Mouse (Mus musculus) ovary, postnatal 10 days (tissue): ENCODE measurements around the gene Ttc28.

Experiments
- DNase-seq: peaks from one replicate; pipeline ENCODE4 v3.0.0; 2022; ENCODE audit warnings: low spot score

Ttc28 gene

DNA sequence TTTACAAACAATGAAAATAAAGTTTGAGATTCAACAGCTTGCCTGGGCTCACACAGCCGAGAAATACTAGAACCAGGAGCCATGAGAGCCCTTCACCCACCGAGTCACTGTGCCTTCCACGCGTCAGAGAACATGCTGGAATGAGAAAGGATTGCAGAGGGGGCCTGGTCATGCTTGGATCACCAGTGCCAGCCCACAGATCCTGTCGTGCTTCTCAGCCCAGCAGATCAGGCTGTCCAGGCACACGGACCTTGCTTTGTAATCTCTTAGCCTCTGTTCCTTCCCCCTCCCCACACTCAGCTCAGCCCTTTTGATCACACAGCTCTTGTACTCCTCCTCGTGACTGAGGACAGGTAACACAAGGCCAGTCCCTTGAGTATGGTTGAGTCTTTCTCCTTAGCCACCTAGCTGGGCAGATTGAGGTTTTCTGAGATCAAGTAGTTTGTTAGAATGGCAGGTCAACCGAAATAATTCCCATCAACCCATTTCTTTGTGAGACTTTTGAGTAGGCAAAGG, 334.4 kb downstream of the Ttc28 start:
- DNase-seq: no peak

- no peak for DNase-seq
Measured at GRCm38 (mm10) chr5:111214890-111215289, 335.3 kb downstream of the Ttc28 start.

GRCm38 (mm10) chr5:111215722-111216121, 336.1 kb downstream of the Ttc28 start:
- no peak for DNase-seq

- DNase-seq: no peak
Measured at GRCm38 (mm10) chr5:111216166-111216565, 336.6 kb downstream of the Ttc28 start.

- no peak for DNase-seq
Measured at GRCm38 (mm10) chr5:111217447-111218110, 338.0 kb downstream of the Ttc28 start.

- no peak for DNase-seq
Measured at GRCm38 (mm10) chr5:111218111-111218891, 338.7 kb downstream of the Ttc28 start.

- no peak for DNase-seq
Measured at GRCm38 (mm10) chr5:111218998-111219397, 339.4 kb downstream of the Ttc28 start.

DNA sequence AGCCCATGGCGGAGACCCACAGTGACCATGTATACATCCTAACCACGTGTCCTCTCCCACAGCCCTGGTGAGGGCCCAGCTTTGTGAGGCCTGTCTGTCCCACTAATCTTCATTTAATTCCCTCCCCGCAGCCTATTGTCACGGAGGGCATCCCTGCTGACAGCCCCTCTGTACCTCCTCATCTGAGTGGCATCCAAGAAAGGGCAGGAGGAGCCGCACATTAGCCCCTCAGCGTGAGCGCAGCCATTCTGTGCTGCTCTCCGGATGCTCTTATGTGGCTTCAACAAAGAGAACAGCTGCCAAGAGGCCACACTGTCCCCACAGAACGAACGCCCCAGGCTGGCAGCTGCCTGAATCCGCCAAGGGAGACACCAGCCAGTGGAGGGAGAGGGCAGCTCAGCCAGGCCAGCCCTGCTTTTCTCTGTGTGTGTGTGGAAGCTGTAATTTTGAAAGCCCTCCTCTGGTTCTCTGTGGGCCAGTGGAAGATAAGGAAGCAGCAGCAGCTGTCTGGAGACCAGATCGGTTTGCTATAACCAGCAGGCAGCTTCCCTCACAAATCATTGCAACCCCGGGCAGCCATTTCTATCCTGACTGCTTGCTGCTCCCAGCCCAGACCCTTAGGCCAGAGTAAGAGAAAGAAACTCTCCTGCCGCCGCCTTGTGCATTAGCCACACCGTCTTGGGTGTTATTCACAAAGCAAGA, 341.2 kb downstream of the Ttc28 start:
- no peak for DNase-seq

GRCm38 (mm10) chr5:111222820-111223219, 343.2 kb downstream of the Ttc28 start:
- no peak for DNase-seq

DNA sequence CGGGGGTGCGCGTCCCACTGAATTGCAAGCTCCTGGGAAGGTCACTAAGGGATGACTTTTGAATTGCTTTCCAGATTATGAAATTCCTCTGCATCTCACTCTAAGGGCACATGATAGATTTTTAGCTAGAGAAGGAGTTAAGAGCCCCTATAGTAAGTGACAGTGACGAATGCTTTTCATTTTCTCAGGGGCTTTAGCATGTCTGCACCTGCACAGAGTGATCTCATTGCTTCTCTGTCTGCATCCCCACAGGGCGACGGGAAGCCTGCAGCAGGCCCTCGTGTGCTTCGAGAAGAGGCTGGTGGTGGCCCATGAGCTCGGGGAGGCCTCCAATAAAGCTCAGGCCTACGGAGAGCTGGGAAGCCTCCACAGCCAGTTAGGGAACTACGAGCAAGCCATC, 345.7 kb downstream of the Ttc28 start:
- DNase-seq: no peak

DNA sequence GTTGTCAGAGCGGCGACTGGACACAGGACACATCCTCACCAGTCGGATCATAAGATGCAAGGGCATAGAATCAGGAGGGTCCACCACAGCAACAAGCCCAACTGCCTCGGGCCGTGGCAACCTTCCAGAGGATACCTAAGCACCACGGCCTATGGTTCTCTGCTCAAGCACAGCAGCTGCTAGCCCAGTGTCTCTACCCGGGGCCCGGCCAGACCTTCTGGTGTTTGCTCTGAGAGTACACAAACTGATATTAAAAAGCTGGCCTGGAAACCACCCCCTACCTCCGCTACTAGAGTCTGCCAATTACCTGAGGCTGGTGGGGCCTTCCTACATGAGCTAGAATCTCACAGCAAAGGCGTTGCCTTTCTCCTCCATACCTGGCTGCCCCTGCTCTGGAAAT, 346.9 kb downstream of the Ttc28 start:
- DNase-seq: no peak

DNA sequence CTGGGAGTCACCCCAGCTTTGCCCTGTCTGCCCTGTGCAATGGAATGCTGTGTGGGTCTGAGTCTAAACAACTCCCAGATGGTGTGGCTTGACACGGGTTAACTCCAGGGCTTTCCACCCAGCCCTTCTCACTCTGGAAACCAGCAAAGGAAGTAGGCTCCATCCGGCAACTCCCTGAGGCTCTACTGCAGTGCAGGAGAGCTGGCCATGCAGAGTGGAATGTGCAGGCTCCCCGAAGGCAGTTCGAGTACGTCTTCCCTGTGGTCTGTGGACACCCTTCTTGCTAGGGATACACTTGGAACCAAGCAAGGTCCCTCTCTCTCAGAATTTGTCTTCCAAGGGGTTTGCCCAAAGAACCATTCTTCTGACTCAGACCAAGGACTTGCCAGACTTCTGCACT, 348.2 kb downstream of the Ttc28 start:
- DNase-seq: no peak

DNA sequence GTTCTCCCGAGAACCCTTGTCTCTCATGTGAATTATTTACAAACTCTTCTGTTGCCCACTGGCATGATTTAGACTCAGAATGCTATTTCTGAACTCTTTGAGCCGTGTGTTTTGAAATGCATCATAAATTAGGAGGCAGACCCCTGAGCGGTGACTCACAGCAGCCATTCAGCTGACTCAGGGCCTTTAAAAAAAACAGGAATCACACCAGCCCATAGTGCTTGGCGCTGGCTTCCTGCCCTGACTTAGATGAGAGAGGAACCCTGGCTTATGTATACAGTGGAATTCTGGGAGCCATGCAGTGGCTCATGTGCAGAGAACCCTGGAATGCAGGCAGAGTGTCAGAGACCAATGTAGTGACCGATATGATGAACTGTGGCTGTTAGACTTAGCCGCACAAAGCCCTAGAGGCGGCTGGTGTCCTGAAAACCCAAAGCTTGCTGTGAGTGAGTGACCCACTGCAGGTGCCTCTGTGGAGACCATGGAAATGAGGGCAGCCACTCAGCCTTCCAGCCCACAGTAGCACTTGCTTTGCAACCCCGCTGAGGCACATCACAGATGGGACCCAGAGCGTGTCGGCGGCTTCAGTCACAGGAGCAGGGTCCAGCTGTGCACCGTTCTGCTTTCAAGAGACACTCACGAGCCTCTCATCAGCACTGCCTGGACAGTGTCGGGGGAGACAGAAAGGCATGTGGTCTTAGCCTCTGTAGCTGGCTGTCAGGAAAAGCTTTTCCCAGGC, 348.9 kb downstream of the Ttc28 start:
- DNase-seq: no peak

DNA sequence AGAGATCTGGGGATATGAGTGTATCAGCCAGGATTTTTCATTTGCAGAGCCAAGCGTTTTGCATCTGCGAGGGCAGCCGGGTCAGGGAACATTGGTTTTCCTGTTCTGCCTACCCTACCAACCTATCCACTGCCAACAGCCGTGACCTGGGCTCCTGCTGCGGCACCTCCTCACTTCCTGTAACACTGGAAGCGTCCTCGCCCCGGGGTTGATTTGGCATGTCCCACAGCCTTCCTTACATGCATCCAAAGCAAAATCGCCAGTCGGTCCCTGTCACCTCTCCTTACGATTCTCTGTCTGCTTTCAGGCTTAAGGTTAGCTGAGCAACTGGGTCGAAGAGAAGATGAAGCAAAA, 349.4 kb downstream of the Ttc28 start:
- no peak for DNase-seq

DNA sequence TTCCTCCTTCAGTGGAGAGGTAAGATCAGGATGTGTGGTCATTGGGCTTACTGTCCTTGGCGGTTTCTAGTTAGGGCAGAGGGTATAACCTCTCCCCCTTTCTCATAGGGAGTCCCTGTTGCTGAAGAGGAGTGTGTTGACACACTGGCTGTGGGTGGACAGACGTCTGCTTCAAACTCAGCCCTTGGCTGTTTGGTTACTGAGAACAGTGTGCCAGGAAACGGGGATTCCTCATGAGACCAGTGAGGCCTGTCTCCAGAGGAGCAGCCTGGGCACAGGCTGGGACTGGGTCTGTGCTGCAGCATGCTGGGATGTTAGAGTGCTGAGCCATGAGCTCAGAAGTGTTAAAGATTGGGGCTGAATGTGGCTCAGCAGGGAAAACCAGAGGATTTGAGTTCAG, 350.1 kb downstream of the Ttc28 start:
- DNase-seq: no peak

DNA sequence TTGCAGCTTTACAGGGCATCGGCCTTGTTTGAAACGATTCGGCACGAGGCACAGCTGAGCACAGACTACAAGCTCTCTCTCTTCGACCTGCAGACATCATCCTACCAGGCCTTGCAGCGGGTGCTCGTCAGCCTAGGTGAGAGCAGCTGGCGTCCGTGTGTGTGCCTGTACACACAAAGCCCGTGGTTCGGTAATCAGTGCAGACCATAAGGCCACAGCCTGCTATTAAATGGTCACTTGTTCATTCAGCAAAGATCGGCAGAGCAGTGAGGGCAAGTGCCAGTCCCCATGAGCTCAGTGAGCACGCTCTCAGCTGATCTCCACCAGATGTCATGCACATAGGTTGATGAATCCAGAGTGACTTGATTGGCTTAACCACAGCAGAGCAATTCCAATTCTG, 351.4 kb downstream of the Ttc28 start:
- no peak for DNase-seq

GRCm38 (mm10) chr5:111231769-111232168, 352.2 kb downstream of the Ttc28 start:
- no peak for DNase-seq

GRCm38 (mm10) chr5:111233022-111233709, 353.6 kb downstream of the Ttc28 start:
- no peak for DNase-seq

DNA sequence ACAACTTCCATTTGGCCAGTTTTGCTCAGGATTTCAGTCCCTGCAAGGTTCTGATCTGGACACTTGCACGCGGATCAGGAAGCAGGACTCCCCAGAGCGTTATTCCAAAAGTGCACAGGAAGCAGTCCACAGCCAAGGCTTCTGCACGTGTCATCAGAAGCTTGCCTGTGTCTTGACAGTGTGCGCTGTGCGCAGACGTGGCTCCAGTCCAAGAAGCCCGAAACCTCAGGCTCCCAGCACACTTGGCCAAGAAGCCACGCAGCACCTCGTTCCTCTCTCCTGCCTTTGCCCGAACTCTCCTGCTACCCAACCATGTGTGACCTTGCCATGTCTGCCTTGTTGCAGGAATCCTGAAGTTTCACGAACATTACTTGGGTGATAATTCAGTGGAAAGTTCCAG, 355.5 kb downstream of the Ttc28 start:
- no peak for DNase-seq

DNA sequence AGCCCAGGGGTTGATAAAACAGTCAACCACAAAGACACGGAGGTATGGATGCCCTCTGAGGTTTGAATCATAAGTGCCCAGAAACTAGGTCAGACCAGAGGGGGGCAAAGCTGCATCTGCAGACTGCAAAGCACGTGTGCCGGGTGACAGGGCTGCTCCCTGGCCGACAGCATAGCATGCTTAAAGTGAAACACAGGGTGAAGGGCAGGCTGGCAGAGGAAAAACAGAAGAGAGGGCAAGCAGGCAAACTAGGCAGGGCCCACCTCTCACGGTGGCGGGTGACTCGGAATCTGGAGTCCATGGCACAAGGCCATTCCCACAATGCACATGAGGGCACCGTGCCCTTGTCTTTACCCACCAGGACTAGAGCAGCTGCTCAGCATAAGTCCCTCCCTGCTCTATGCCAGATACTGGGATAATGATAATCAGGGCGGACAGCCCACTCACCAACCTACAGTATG, 357.6 kb downstream of the Ttc28 start:
- DNase-seq: no peak

DNA sequence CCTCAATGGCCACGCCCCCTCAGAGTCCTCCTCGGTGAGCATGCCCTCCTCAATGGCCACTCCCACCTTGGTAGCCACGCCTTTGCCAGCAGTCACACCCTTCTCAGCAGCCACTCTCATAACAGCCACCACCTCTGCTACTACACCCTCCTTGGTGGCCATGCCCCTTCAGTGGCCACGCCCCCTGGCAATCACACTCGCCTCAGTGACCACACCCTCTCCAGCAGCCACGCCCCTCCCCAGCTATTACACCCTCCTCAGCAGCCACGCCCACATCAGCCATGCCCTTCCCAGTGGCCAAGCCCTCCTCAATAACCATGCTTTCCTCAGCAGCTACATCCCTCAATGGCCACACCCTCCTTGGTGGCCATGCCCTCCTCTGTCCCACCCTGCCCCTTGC, 359.6 kb downstream of the Ttc28 start:
- DNase-seq: no peak
